Mouse (Mus musculus) left cerebral cortex, adult 8-10 months (tissue): Measurements from ENCODE around the gene Ube2d3. TPM values are rescaled to one million over a fixed set of nuclear protein-coding genes. Genes with fewer than 3 reads are reported as not detected.
"Not testable (repeated sequence)": the region's sequence is repeated elsewhere in the genome, so short reads cannot be mapped to it uniquely, and the experiment has no call there.

Experiments used
- DNase-seq, 2 experiments: peaks; one replicate each; pipeline ENCODE4 v3.0.0; 2022; ENCODE audit warnings: low spot score in 2 of 2
- total RNA-seq, 4 experiments: library from RNA; stranded (reverse); gene quantifications; 2 replicates each; pipeline ENCODE4 v1.2.4; 2022

The Ube2d3 gene
- total RNA-seq, 4 experiments from 2014 or later, result 215 to 235 (median 222) TPM

- DNase-seq, result no peak
These were observed 890 bp upstream of the Ube2d3 start for GRCm38 (mm10) chr3:135436901-135437616.

DNA sequence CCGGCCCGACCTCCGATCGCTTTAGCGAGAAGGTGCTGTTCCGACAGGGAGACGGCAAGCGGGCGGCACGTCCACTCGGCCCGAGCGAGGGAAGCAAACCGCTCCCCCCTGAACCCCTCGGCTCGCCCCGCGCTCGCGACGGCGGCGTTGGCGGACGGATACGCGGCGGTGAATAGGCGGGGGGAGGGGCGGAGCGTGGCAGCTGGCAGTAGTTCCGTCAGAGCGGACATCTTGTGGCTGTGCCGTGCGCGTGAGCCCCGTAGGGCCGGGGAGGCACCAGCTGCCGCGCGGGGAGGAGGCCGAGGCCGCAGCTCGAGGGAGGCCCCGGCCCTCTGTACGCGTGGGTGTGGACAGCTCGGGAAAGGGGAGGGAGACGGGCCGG, 573 bp downstream of the Ube2d3 start:
- DNase-seq, result peak; percentile 91 to 93

DNA sequence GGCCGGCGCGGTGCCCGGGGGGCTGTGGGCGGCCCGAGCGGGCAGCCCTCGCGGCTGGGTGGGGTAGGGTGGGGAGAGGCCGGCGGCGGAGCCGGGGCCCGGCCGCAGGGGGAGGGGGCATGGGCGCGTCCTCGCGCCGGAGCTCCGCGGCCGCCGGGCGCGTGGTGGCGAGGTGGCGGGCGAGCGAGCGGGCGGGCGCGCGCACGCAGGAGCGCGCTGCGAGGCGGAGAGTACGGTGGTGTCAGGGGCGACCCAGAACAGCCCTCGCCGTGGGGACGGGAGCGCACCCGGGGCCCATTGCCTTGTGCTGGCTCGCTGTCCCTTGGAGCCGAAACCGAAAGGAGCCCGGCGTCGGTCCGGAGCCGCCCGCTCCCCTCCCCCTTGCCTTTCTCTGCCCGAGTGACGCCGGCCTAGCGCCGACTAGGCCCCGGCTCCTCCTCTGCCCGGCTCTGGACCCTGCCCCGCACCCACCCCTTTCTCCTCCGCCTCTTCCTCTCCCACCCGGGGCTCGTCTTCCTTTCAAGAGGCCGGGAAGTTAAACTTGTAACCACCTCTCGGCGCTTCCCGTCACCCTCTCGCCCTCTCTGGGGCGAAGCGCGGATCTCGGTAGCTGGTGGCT, 1.1 kb downstream of the Ube2d3 start:
- DNase-seq, result peak; percentile 59 to 75

- DNase-seq, result no peak
These were observed 1.7 kb downstream of the Ube2d3 start for GRCm38 (mm10) chr3:135439651-135440050.

GRCm38 (mm10) chr3:135440221-135440620, 2.3 kb downstream of the Ube2d3 start:
- DNase-seq, result peak in 1 of 2 experiments; percentile 13

DNA sequence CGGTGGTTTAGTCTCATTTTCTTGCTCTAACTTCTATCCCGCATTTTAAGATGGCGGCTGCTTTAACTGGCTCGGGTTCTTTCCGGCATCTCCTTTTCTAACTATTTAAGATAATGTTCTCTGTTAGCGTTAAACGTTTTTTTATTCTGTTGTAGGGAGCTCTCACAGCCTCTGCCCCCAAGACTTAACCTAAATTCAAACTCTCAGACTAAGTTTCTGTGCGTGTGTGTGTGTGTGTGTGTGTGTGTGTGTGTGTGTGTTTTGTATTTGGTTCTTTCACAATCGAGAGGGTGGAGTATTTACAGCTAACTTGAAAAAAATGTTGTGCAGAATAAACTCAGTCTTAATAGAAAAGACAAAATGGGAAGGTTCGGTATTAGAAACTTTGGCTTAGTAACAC, 2.7 kb downstream of the Ube2d3 start:
- DNase-seq, result no peak

DNA sequence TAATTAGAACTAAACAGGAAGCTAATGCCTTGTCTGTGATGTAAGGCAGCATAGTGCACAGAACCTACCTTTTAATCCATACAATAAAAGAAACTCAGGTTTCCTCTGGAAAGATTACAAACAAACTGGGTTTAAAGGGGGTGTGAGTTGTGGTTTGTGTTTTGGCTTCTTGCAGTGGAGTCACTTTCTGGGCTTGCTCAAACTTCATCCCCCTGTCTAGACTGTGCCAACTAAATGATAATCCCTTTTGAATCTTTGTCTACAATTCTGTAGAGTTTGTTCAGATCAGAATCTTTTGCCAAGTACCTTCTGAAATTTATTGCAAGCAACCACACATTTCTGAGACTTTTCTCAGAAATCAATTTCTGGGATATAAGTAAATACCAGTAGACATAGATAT, 7.0 kb downstream of the Ube2d3 start:
- DNase-seq, result no peak

DNA sequence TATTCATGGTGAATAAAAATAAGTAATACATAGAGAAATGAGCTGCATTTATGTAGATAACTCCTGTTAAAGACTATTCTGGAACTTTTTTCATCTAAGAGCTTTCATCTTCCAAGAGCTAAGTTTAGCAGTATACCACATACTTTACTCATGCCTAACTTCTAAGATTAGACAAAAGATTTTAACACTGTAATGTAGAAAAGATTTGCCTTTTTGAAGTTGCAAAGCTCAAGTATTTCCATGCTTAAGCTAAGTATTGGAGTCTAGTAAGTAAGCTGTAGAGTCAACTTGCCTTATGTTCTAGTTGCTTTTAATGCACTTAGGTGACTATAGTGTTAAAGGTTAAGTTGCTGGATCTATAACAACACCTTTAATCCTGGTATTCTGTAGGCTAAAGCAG, 21.0 kb downstream of the Ube2d3 start:
- DNase-seq, result no peak

DNA sequence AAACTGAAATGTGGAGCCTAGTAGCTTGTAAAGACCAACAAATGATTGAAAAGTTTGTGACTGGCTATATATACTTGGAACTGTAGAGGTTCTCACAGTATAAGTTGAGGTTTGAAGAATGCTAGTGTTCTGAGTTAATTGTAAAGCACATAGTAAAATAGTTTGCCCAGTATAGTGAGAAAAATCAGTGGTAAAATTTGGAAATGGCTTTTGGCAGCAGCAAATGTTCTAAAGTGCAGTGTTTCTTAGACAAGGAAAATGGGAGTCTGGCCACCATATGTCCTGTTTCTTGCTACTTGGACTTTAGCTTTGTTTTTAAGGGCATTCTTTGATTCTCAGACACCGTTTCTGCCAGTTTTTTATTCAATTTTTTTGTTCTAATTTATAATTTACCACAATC, 30.5 kb downstream of the Ube2d3 start:
- DNase-seq, result no peak

DNA sequence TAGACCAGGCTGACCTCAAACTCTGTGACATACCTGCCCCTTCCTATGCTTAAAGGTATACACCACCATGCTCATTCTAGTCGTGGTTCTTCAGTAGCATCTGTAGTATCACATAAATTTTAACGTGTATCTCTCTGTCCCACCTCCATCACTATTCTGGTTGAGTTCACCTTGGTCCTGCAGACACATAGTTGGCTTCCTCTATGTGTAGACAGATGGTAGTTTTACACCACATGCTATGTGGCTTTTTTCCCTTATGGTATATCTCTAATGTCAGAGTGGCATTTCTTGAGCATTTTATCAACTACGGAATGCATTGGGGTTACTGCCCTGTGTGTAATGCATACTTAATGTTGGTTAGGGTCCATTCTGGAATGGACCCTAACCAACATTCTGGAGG, 31.2 kb downstream of the Ube2d3 start:
- DNase-seq, result no peak

DNA sequence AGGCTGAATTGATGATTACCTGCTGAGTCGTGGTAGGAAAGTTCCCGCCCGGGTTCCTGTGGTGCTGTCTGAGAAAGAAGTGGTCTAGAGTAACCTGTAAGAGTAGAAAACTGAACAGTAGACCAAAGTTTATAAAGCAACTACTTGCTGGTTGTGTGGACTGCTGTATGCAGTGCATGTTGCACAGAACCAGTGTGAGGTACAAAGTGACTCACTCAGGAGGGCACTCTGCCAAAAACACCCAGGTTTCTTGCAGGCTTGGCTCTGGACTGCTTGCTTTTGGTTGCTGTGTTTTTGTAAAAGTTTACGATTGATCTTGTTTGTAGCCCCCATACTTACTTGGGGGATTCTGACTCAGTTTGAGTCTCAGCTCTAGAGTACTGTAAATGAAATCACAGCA, 32.0 kb downstream of the Ube2d3 start:
- peak in 1 of 2 experiments; percentile 67 for DNase-seq

GRCm38 (mm10) chr3:135470823-135471222, 32.9 kb downstream of the Ube2d3 start:
- DNase-seq, result no peak

GRCm38 (mm10) chr3:135475025-135475424, 37.1 kb downstream of the Ube2d3 start:
- DNase-seq, result no peak

DNA sequence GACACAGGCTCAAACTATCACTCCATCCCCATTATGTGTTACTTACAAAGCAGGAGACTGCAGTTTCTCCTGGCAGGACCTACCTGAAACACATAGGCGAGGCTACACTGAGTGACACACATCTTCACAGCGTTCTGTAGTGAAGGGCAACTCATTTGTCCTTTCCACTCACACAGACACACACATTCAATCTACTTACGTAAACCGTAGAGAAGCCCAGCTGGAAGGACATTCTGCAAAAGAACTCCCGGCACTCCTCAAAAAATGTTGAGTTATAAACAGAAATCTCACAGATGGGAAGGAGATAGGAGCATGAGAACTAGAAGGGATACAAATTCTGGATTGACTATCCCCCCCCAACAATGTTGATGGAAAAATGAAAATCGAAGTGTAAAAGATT, 38.3 kb downstream of the Ube2d3 start:
- DNase-seq, result no peak

- no peak for DNase-seq
These were observed 39.0 kb downstream of the Ube2d3 start for GRCm38 (mm10) chr3:135476977-135477376.

- not testable (repeated sequence) for DNase-seq
These were observed 41.1 kb downstream of the Ube2d3 start for GRCm38 (mm10) chr3:135479090-135479489.

DNA sequence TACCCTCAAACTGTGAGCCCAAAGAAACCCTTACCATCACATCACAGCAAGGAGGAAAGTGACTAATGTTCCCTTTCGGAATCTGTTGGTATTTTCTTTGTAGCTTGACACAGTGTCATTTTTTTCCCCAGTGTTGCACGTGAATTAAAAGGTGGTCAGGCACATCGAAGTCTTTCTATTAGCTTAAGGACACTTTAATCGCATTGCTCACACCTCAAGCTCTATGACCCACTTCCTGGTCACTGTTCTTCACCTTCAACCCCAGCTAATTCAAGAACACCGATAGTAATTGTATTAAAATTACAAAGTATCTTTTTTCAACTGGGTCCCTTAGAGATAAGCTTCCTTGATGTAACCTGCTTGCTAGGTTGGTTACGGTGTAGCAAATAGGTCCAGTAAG, 42.8 kb downstream of the Ube2d3 start:
- DNase-seq, result no peak

GRCm38 (mm10) chr3:135481608-135482007, 43.7 kb downstream of the Ube2d3 start:
- no peak for DNase-seq

DNA sequence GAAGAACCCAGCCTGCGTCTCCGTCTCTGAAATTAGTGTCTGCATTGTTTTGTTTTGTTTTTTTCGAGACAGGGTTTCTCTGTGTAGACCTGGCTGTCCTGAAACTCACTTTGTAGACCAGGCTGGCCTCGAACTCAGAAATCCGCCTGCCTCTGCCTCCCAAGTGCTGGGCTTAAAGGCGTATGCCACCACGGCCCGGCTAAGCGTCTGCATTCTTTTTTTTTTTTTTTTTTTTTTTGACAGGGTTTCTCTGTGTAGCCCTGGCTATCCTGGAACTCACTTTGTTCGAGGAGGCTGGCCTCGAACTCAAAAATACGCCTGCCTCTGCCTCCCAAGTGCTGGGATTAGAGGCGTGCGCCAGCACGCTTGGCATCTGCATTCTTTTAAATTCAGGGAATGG, 46.7 kb downstream of the Ube2d3 start:
- DNase-seq, result not testable (repeated sequence)

DNA sequence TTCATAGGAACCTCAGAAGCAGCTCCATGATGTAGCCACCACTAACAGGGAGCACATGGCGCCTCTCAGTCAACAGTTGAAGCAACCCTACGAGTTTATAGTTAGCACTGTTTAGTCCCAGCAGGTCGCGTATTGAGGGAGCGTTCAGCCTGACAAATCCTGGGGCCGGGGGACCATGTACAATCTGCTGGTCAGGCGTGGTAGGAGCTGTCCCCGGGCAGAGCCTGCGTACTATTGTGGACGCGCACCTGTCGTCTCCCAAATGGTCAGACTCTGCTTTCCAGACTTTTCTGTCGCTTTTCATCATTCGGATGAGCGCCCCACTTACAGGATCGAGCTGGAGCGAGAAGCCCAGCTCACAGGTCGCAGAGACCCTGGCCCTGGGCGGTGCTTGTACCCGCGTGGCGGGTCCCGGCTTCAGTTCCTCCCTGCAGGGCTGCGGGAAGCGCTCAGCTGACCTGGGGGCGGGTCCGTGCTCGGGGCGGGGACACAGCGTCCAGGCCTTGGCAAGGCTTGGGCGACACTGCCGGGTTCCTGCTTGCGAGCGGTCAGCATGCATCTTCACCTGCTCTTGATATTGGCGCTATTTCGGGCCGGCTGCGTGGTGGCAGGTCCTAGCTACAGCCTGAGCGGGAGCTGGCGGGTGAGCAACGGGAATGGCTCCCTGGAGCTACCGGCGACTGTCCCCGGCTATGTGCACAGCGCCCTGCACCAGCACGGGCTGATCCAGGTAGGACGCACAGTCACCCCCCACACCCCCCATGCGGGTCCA, 47.4 kb downstream of the Ube2d3 start, which contains the start of gene Manba:
Gene Manba, plus strand, starts transcription at position 484 of the 772 bp plus-strand sequence.
- DNase-seq, result peak; percentile 42 to 52

DNA sequence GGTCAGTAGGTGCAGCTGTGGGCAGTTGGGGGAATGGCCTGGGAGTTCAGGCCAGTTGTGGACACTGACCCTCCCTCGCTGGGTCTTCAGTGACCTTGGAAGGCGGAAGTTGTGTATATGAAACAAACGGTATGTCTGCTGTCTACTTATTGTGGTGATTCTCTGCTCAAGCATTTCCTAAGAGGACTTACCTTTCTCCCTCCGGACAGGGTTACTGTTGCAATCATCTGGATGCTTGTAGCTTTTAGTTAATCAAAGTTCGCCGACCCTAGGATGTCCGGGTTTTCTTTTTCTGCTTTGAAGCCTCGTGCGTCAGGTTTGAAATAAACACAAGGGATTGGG, 47.9 kb downstream of the Ube2d3 start:
- DNase-seq, result no peak

GRCm38 (mm10) chr3:135486351-135486750, 48.4 kb downstream of the Ube2d3 start:
- no peak for DNase-seq
